In genomic region chr4:143186066-143186465, GRCm38 (mm10) we compare ENCODE assay signal across 21 mouse cellular contexts. TPM values are rescaled to one million over a fixed set of nuclear protein-coding genes. Genes with fewer than 3 reads are reported as not detected.
DNase-seq lines count a peak whose midpoint lies in the region; TF ChIP-seq lines count a peak whose summit lies in the region.
"Had no signal": no experiment of that assay in that cellular context is flagged by ENCODE, and none has a peak within 500 bp of the region (broad histone marks: within the 10 kb centered on the region; RNA-seq: fewer than 3 reads in every experiment).

No protein-coding gene starts in this region.

- H3K9ac ChIP-seq in liver, adult 2 months (ENCODE audit: low read depth, low read length): no peak overlapping the region
- H3K9ac ChIP-seq: embryonic facial prominence, embryonic 12.5 days; forebrain, embryonic 13.5 days; forebrain, embryonic 15.5 days had no signal

- no peak for TF ChIP-seq POLR2A in kidney, adult 2 months (IDR thresholded peaks at IDR 0.05; ENCODE audit: low read depth, low read length)
- no peak for TF ChIP-seq POLR2A in liver, adult 2 months (IDR thresholded peaks at IDR 0.05; ENCODE audit: extremely low read depth, insufficient read depth, low read length)
- no peak for TF ChIP-seq POLR2A in spleen, adult 2 months (IDR thresholded peaks at IDR 0.05; ENCODE audit: low read depth, low read length)

- peaks cover 12% of the 10 kb centered on the region; the same call in 1 of the 2 replicates for H3K4me1 ChIP-seq in kidney, adult 2 months (ENCODE audit: control insufficient read depth, insufficient read depth, low read length)
- peaks cover 24% of the 10 kb centered on the region for H3K4me1 ChIP-seq in liver, adult 2 months (ENCODE audit: control insufficient read depth, insufficient read depth, low read length)
- H3K4me1 ChIP-seq in spleen, adult 2 months (ENCODE audit: control insufficient read depth, insufficient read depth, insufficient read length): peaks cover 26% of the 10 kb centered on the region; the same call in 1 of the 2 replicates
- H3K4me1 ChIP-seq: forebrain, embryonic 13.5 days; forebrain, embryonic 15.5 days had no signal

- H3K36me3 ChIP-seq in kidney, adult 2 months (ENCODE audit: control insufficient read depth, insufficient read depth, low read length): no peaks in the 10 kb centered on the region
- no peaks in the 10 kb centered on the region for H3K36me3 ChIP-seq in liver, adult 2 months (ENCODE audit: control insufficient read depth, insufficient read depth, low read length)
- H3K36me3 ChIP-seq in spleen, adult 2 months (ENCODE audit: control insufficient read depth, insufficient read depth, low read length): no peaks in the 10 kb centered on the region
- H3K36me3 ChIP-seq: forebrain, embryonic 15.5 days had no signal

- H3K27ac ChIP-seq in kidney, adult 2 months (ENCODE audit: insufficient read depth, low read depth, low read length): no peak overlapping the region
- H3K27ac ChIP-seq in liver, adult 2 months (replicated peaks; ENCODE audit: insufficient read depth, low read depth, low read length): peak overlapping the region; percentile 78
- peak overlapping the region; percentile 37 for H3K27ac ChIP-seq in spleen, adult 2 months (ENCODE audit: insufficient read depth, low read length)
- H3K27ac ChIP-seq: embryonic facial prominence, embryonic 10.5 days; embryonic facial prominence, embryonic 12.5 days; forebrain, embryonic 13.5 days; forebrain, embryonic 15.5 days had no signal

- TF ChIP-seq CTCF in kidney, adult 2 months (conservative IDR thresholded peaks at IDR 0.05; ENCODE audit: insufficient read depth, insufficient read length, low read depth, low read length): no peak
- no peak for TF ChIP-seq CTCF in liver, adult 2 months (IDR thresholded peaks at IDR 0.05; ENCODE audit: low read depth, low read length)
- TF ChIP-seq CTCF in spleen, adult 2 months (IDR thresholded peaks at IDR 0.05; ENCODE audit: extremely low read depth, insufficient read depth, insufficient read length, insufficient replicate concordance): no peak

- H3K27me3 ChIP-seq in kidney, adult 2 months (replicated peaks; ENCODE audit: control insufficient read depth, insufficient read depth, low read length): no peaks in the 10 kb centered on the region
- H3K27me3 ChIP-seq in liver, adult 2 months (ENCODE audit: control insufficient read depth, insufficient read depth, low read length): no peaks in the 10 kb centered on the region
- no peaks in the 10 kb centered on the region for H3K27me3 ChIP-seq in spleen, adult 2 months (ENCODE audit: control insufficient read depth, insufficient read depth, low read length)
- H3K27me3 ChIP-seq: embryonic facial prominence, embryonic 12.5 days; forebrain, embryonic 13.5 days; forebrain, embryonic 15.5 days had no signal

- peaks cover 22% of the 10 kb centered on the region; the same call in 1 of the 2 replicates for H3K79me2 ChIP-seq in liver, adult 2 months (ENCODE audit: control insufficient read depth, insufficient read depth, low read length)

- no peak overlapping the region for H3K4me3 ChIP-seq in kidney, adult 2 months (ENCODE audit: insufficient read depth, low read depth, low read length)
- no peak overlapping the region for H3K4me3 ChIP-seq in liver, adult 2 months (ENCODE audit: insufficient read depth, low read depth, low read length)
- no peak overlapping the region for H3K4me3 ChIP-seq in spleen, adult 2 months (ENCODE audit: extremely low read depth, insufficient read depth, insufficient read length)
- H3K4me3 ChIP-seq: embryonic facial prominence, embryonic 10.5 days; embryonic facial prominence, embryonic 12.5 days; forebrain, embryonic 13.5 days; forebrain, embryonic 15.5 days had no signal

- peak; percentile 67 for DNase-seq in kidney, adult 2 months
- no peak for DNase-seq in kidney, adult 18-20 months
- DNase-seq in liver, adult 2 months (ENCODE audit: extremely low read depth, low read depth, low spot score): peak; percentile 76
- no peak for DNase-seq in liver
- DNase-seq in spleen, adult 2 months (ENCODE audit: low read depth in 1 of 2, low spot score in 2 of 2): no peak
- no peak for DNase-seq in spleen, adult 18-20 months
- peak; percentile 37 for DNase-seq in yolk sac, embryonic 10.5 days (ENCODE audit: low spot score)
- DNase-seq in layer of hippocampus, adult 18-20 months (ENCODE audit: low spot score in 2 of 2): no peak
- DNase-seq: adrenal gland, adult 2 months; adrenal gland, postnatal 10 days; adrenal gland, postnatal 25 days; B cell, adult 2 months; cerebellum, adult 11-12 months; cerebellum, adult 2 months; cerebellum, adult 9-10 months; cerebellum, postnatal 10 days; cerebellum, postnatal 25 days had no signal

RNA-seq across cellular contexts. Expression of gene Prdm2, which starts 26.7 kb away (rescaled TPM):
- polyA plus RNA-seq in kidney, adult 2 months (2012; rRNA removed): 10.1 and 13.9 TPM in 2 replicates
- 6.9 and 8.1 TPM in 2 replicates for total RNA-seq in liver, adult 2 months (2014; rRNA removed)
- polyA plus RNA-seq in liver, adult 2 months (2012; rRNA removed): 4.9 and 7.9 TPM in 2 replicates
- polyA plus RNA-seq in spleen, adult 2 months (2012; rRNA removed): 13.5 and 14.4 TPM in 2 replicates
- 10 to 100 TPM; 48.5 to 49.5 TPM for total RNA-seq in layer of hippocampus, adult 18-20 months (2021)

Comparison
In these comparisons a context has a peak if more than half of its experiments do, and no peak if none do; other contexts are left out.
1. DNase-seq: peak in kidney, adult 2 months (single experiment), liver, adult 2 months (single experiment) and yolk sac, embryonic 10.5 days (single experiment); none in kidney, adult 18-20 months (single experiment), liver (single experiment), spleen, adult 2 months (0 of 2), spleen, adult 18-20 months (0 of 2) and layer of hippocampus, adult 18-20 months (0 of 2).